Mouse (Mus musculus) adrenal gland, adult 2 months (tissue): Measurements from ENCODE around the gene Padi1. TPM values are rescaled to one million over a fixed set of nuclear protein-coding genes. Genes with fewer than 3 reads are reported as not detected.

ENCODE experiments used
- DNase-seq: peaks from one replicate; pipeline ENCODE4 v3.0.0; 2021
- polyA plus RNA-seq: library from polyadenylated mRNA; depleted of rRNA; stranded (reverse); fragments of >200 nt; gene quantifications from 2 replicates; pipeline ENCODE4 v1.2.3, GENCODE M21; 2012
- total RNA-seq, 2 experiments: library from RNA; stranded (reverse); gene quantifications; 2 replicates each; pipeline ENCODE4 v1.2.3; 2021

Padi1 gene
- total and polyA plus RNA-seq, 3 experiments, result not detected

GRCm38 (mm10) chr4:140815996-140816917 is 29.3 kb downstream of the Padi1 start:
- DNase-seq, result peak; percentile 42

- no peak for DNase-seq
Observed at GRCm38 (mm10) chr4:140815496-140815895, 30.1 kb downstream of the Padi1 start.

GRCm38 (mm10) chr4:140814241-140815225 is 31.0 kb downstream of the Padi1 start:
- DNase-seq, result peak; percentile 52

GRCm38 (mm10) chr4:140813358-140814185 is 32.0 kb downstream of the Padi1 start:
- DNase-seq, result no peak

GRCm38 (mm10) chr4:140812609-140813008 is 33.0 kb downstream of the Padi1 start:
- DNase-seq, result no peak

GRCm38 (mm10) chr4:140812191-140812590 is 33.4 kb downstream of the Padi1 start:
- DNase-seq, result no peak

GRCm38 (mm10) chr4:140810458-140811260 is 34.9 kb downstream of the Padi1 start, which contains the start of gene Padi3:
Padi3 (minus strand) TSS chr4:140810648.
- no peak for DNase-seq

GRCm38 (mm10) chr4:140809118-140809517 is 36.5 kb downstream of the Padi1 start:
- DNase-seq, result peak; percentile 68

- DNase-seq, result no peak
Observed at GRCm38 (mm10) chr4:140804601-140805000, 41.0 kb downstream of the Padi1 start.

GRCm38 (mm10) chr4:140801364-140801763 is 44.2 kb downstream of the Padi1 start:
- DNase-seq, result no peak

- peak; percentile 61 for DNase-seq
Observed at GRCm38 (mm10) chr4:140796786-140797185, 48.8 kb downstream of the Padi1 start.

- no peak for DNase-seq
Observed at GRCm38 (mm10) chr4:140794678-140795077, 50.9 kb downstream of the Padi1 start.

- no peak for DNase-seq
Observed at GRCm38 (mm10) chr4:140793795-140794194, 51.8 kb downstream of the Padi1 start.

GRCm38 (mm10) chr4:140792584-140792983 is 53.0 kb downstream of the Padi1 start:
- no peak for DNase-seq

GRCm38 (mm10) chr4:140791071-140791470 is 54.5 kb downstream of the Padi1 start:
- no peak for DNase-seq

- DNase-seq, result no peak
Observed at GRCm38 (mm10) chr4:140789983-140790382, 55.6 kb downstream of the Padi1 start.

- peak; percentile 59 for DNase-seq
Observed at GRCm38 (mm10) chr4:140788983-140789382, 56.6 kb downstream of the Padi1 start.

- no peak for DNase-seq
Observed at GRCm38 (mm10) chr4:140788264-140788663, 57.3 kb downstream of the Padi1 start.

GRCm38 (mm10) chr4:140787414-140787813 is 58.2 kb downstream of the Padi1 start:
- DNase-seq, result peak; percentile 38

- DNase-seq, result no peak
Observed at GRCm38 (mm10) chr4:140785217-140785616, 60.4 kb downstream of the Padi1 start.
